Mouse (Mus musculus): ENCODE measurements around the gene Klf6. TPM values are rescaled to one million over a fixed set of nuclear protein-coding genes. Genes with fewer than 3 reads are reported as not detected.
A peak's percentile ranks its signal among the peaks of the same experiment; 100 is the strongest.

Klf6 gene
- polyA plus RNA-seq, 1 experiment: 11.8 TPM

DNA sequence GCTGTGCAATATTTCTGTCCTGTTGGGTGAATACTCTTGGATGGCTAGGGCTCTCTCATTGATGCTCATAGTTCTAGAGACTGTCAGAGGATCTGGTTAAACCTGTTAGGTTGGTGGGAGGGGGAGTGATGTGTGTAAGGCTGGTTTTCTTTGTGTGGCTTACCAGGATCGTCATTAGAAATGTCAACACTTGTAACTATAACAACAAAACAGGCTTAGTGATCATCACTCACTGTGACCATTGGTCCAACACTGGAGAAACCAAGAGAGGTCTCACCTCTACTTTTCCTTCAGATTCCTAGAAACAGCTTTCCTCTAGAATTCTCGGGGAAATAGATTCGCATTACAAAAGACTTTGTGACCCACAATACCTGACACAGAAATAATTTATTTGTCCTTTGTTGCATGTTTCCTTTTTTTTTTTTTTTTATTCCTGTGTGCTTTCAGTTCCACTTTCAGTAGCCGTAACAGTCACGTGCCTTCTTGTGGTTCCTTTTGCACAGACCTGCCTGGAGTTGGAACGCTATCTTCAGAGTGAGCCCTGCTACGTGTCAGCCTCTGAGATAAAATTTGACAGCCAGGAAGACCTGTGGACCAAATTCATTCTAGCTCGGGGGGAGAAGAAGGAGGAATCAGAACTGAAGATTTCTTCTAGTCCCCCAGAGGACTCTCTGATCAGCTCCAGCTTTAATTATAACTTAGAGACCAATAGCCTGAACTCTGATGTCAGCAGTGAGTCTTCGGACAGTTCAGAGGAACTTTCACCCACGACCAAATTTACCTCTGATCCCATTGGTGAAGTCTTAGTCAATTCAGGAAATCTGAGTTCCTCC is 3.2 kb downstream of the Klf6 start:
- 71% methylated on average over 10 of the region's 10 CpGs for WGBS

DNA sequence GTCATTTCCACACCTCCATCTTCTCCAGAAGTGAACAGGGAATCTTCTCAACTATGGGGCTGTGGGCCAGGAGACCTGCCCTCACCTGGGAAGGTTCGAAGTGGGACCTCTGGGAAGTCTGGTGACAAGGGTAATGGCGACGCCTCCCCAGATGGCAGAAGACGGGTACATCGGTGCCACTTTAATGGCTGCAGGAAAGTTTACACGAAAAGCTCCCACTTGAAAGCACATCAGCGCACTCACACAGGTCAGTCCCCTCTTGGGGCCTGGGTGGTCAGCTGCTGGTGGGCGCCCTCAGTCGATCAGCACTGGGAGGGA is 3.8 kb downstream of the Klf6 start:
- TF ChIP-seq CTCF (IDR thresholded peaks at IDR 0.05; ENCODE audit: borderline replicate concordance, insufficient read depth, low read depth, low read length): no peak
- no peak for TF ChIP-seq POLR2A (IDR thresholded peaks at IDR 0.05; ENCODE audit: borderline replicate concordance, insufficient read depth, low read length)
- H3K4me1 ChIP-seq (ENCODE audit: control insufficient read depth, insufficient read depth, low read length): peaks cover 3% of the 10 kb centered on the region; the same call in 1 of the 2 replicates
- DNase-seq: no peak
- H3K4me3 ChIP-seq (replicated peaks; ENCODE audit: insufficient read depth, low read depth, low read length): no peak overlapping the region
- WGBS: 85% methylated on average over 9 of the region's 9 CpGs
- no peak overlapping the region for H3K27ac ChIP-seq (ENCODE audit: insufficient read depth, low read length)
- no peaks in the 10 kb centered on the region for H3K27me3 ChIP-seq (ENCODE audit: control insufficient read depth, insufficient read depth, low read length)

More for the DNA sequence above, 3.2 kb downstream of the Klf6 start:
- no peak for DNase-seq
- no peaks in the 10 kb centered on the region for H3K27me3 ChIP-seq (ENCODE audit: control insufficient read depth, insufficient read depth, low read length)
- H3K27ac ChIP-seq (ENCODE audit: insufficient read depth, low read length): no peak overlapping the region
- H3K4me1 ChIP-seq (ENCODE audit: control insufficient read depth, insufficient read depth, low read length): peaks cover 3% of the 10 kb centered on the region; the same call in 1 of the 2 replicates
- no peak for TF ChIP-seq CTCF (IDR thresholded peaks at IDR 0.05; ENCODE audit: borderline replicate concordance, insufficient read depth, low read depth, low read length)
- TF ChIP-seq POLR2A (IDR thresholded peaks at IDR 0.05; ENCODE audit: borderline replicate concordance, insufficient read depth, low read length): no peak
- peak overlapping the region; percentile 41 for H3K4me3 ChIP-seq (replicated peaks; ENCODE audit: insufficient read depth, low read depth, low read length)

DNA sequence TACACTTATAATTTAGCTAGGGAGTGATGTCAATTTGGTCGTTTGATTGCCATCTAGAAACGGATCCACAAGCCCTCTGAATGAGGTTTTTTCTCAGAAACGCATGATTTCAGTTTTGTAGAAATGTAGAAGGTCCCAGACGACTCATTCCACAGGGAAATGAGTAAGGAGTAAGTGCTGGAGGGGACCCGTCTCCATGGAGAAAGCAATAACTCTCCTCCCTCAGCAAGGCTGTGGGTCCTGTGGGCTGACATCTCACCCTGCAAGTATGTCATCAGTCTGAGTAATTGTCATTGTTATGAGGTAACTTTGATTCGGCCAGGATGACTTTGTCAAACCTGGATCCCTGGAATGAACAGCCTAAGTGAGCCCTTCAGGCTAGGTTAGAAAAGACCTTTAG is 4.8 kb downstream of the Klf6 start:
- H3K27me3 ChIP-seq (ENCODE audit: control insufficient read depth, insufficient read depth, low read length): no peaks in the 10 kb centered on the region
- no peak overlapping the region for H3K27ac ChIP-seq (ENCODE audit: insufficient read depth, low read length)
- H3K4me3 ChIP-seq (replicated peaks; ENCODE audit: insufficient read depth, low read depth, low read length): no peak overlapping the region
- DNase-seq: no peak
- peaks cover 3% of the 10 kb centered on the region; the same call in 1 of the 2 replicates for H3K4me1 ChIP-seq (ENCODE audit: control insufficient read depth, insufficient read depth, low read length)
- 81% methylated on average over 6 of the region's 6 CpGs for WGBS
- TF ChIP-seq CTCF (IDR thresholded peaks at IDR 0.05; ENCODE audit: borderline replicate concordance, insufficient read depth, low read depth, low read length): no peak
- TF ChIP-seq POLR2A (IDR thresholded peaks at IDR 0.05; ENCODE audit: borderline replicate concordance, insufficient read depth, low read length): no peak

DNA sequence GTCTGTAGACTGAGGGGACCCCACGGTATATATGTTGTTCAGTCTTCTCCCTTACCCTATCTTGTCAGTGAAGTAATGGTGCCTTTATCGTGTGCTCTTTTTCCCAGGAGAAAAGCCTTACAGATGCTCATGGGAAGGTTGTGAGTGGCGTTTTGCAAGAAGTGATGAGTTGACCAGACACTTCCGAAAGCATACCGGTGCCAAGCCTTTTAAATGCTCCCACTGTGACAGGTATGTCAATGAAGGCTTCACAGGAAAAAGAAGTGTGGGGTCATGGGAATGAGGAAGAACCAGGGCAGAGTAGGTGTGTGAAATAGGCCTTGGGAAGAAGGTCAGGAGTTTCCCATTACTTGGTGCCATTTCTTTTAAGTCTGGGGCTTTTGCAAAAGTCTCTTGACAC is 5.2 kb downstream of the Klf6 start:
- 71% methylated on average over 5 of the region's 5 CpGs for WGBS
- Histone ChIP-seq H3K27ac (ENCODE audit: insufficient read depth, low read length) (no peak overlapping the region), H3K27me3 (ENCODE audit: control insufficient read depth, insufficient read depth, low read length) (no peaks in the 10 kb centered on the region), H3K4me3 (replicated peaks; ENCODE audit: insufficient read depth, low read depth, low read length) (no peak overlapping the region), H3K4me1 (ENCODE audit: control insufficient read depth, insufficient read depth, low read length) (peaks cover 3% of the 10 kb centered on the region; the same call in 1 of the 2 replicates)
- TF ChIP-seq POLR2A (IDR thresholded peaks at IDR 0.05; ENCODE audit: borderline replicate concordance, insufficient read depth, low read length) (no peak), CTCF (IDR thresholded peaks at IDR 0.05; ENCODE audit: borderline replicate concordance, insufficient read depth, low read depth, low read length) (no peak)
- DNase-seq: no peak

- DNase-seq: no peak
- peaks cover 3% of the 10 kb centered on the region; the same call in 1 of the 2 replicates for H3K4me1 ChIP-seq (ENCODE audit: control insufficient read depth, insufficient read depth, low read length)
- no peak overlapping the region for H3K4me3 ChIP-seq (replicated peaks; ENCODE audit: insufficient read depth, low read depth, low read length)
- TF ChIP-seq CTCF (IDR thresholded peaks at IDR 0.05; ENCODE audit: borderline replicate concordance, insufficient read depth, low read depth, low read length): no peak
- 86% methylated on average over 8 of the region's 8 CpGs for WGBS
- no peak overlapping the region for H3K27ac ChIP-seq (ENCODE audit: insufficient read depth, low read length)
- H3K27me3 ChIP-seq (ENCODE audit: control insufficient read depth, insufficient read depth, low read length): no peaks in the 10 kb centered on the region
Observed at GRCm38 (mm10) chr13:5868376-5868775, 7.1 kb downstream of the Klf6 start.

- WGBS: 56% methylated on average over 5 of the region's 5 CpGs
- H3K4me1 ChIP-seq (ENCODE audit: control insufficient read depth, insufficient read depth, low read length): peaks cover 3% of the 10 kb centered on the region; the same call in 1 of the 2 replicates
- H3K27ac ChIP-seq (ENCODE audit: insufficient read depth, low read length): no peak overlapping the region; the same call in 1 of the 2 replicates
- DNase-seq: no peak
- TF ChIP-seq POLR2A (IDR thresholded peaks at IDR 0.05; ENCODE audit: borderline replicate concordance, insufficient read depth, low read length): no peak
- no peak for TF ChIP-seq CTCF (IDR thresholded peaks at IDR 0.05; ENCODE audit: borderline replicate concordance, insufficient read depth, low read depth, low read length)
- H3K27me3 ChIP-seq (ENCODE audit: control insufficient read depth, insufficient read depth, low read length): no peaks in the 10 kb centered on the region
- H3K4me3 ChIP-seq (replicated peaks; ENCODE audit: insufficient read depth, low read depth, low read length): no peak overlapping the region
Observed at GRCm38 (mm10) chr13:5869433-5869832, 8.2 kb downstream of the Klf6 start.

- no peak for TF ChIP-seq CTCF (IDR thresholded peaks at IDR 0.05; ENCODE audit: borderline replicate concordance, insufficient read depth, low read depth, low read length)
- TF ChIP-seq POLR2A (IDR thresholded peaks at IDR 0.05; ENCODE audit: borderline replicate concordance, insufficient read depth, low read length): no peak
Observed at GRCm38 (mm10) chr13:5869842-5870241, 8.6 kb downstream of the Klf6 start.

More at GRCm38 (mm10) chr13:5869842-5870241, 8.6 kb downstream of the Klf6 start:
- no peak for DNase-seq
- WGBS: 57% methylated on average over 7 of the region's 7 CpGs
- Histone ChIP-seq H3K27ac (ENCODE audit: insufficient read depth, low read length) (no peak overlapping the region; the same call in 1 of the 2 replicates), H3K4me3 (replicated peaks; ENCODE audit: insufficient read depth, low read depth, low read length) (no peak overlapping the region), H3K27me3 (ENCODE audit: control insufficient read depth, insufficient read depth, low read length) (no peaks in the 10 kb centered on the region), H3K4me1 (ENCODE audit: control insufficient read depth, insufficient read depth, low read length) (peaks cover 3% of the 10 kb centered on the region; the same call in 1 of the 2 replicates)
